Mouse (Mus musculus): Measurements from ENCODE around the gene Smtnl2.

Smtnl2 gene

GRCm38 (mm10) chr11:72401068-72401467, 10.4 kb downstream of the Smtnl2 start:
- no peak for DNase-seq (ENCODE audit: low spot score)

DNA sequence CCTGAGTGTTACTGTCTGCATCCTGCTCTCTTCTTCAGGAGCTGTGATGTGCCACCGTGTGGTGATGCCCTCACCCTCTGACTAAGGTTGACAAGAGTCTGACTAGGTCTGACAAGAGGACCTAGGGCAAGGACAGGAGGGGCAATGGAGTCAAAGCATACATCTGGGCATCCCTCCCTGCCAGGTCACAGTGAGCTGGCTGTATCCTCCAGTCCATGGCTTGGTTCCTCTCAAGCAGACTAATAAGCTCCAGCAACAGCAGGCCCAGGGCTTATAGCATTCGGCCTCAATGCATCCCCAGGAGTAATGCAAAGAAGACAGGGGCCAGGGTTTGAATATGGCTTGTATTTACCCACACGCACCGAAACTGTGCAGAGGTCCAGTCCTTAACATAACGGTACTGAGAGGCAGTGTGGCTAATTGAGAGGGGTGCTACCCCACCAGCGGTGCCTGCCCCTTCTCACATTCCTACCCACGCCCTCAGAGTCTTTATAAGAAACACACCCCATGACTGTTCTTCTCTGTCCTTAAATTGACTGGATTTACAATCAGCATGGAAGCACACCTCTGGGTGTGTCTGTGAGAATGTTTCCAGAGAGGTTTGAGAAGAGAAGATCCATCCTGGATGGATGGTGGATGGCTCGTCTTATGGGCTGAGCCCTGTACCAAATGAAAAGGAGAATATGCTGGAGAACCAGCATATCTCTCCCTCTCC, 13.5 kb downstream of the Smtnl2 start:
- DNase-seq (ENCODE audit: low spot score): no peak

DNA sequence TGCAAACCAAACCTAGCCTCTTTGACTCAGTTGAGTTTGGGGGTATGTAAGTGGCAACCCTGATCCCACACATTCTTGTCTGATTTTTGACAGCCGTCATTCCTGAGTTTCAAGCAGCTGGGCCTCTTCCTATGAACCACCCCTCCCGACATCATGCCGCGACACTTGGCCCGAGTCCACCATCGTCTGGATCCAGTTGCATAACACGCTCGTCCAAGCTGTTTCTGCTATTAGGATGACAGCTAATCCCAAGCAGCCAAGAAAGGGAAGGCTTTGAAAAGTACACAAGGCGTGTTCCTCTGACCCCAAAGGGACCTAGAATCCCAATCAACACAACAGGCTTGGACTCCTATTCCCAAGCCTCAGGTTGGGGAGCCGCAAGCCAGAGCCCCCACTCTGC, 14.4 kb downstream of the Smtnl2 start:
- DNase-seq (ENCODE audit: low spot score): no peak

- DNase-seq (ENCODE audit: low spot score): no peak
Measured at GRCm38 (mm10) chr11:72396621-72397020, 14.9 kb downstream of the Smtnl2 start.

DNA sequence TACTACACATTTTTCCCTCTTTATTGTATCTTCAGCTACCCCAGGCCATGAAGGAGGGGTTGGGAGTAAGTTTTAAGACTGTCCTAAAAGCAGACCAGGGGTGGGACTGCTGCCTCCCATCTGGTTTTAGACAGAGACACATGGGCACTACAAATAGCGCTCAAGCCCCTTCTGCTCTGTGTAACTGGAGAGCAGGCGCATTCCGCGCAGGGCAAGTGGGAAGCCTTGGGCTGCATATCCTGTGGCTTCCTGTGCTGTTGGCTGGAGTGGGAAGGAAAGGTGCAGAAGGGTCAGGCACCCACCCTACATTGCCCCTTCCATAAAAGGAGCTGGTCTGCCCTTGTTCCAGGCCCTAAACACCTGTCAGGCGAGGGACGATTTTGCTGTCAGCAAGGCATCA, 15.9 kb downstream of the Smtnl2 start:
- no peak for DNase-seq (ENCODE audit: low spot score)

DNA sequence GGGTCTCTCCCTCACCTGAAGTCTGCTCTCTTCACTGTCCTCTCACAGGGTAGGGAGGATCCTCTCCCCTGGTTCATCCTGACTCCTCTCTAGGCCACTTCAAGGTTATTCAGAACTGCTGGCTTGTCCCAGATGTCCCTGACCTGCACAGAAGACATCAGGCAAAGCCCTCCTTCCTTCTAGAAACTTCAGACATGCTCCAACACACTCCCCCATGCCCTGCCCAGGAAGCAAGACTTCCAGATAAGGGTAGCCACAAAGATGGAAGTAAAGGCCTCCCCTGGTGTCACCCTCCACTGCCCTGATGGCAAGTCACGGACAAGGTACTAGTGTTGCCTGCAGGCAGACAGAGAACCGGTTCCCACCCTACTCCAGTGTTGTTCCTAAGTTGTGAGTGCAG, 16.8 kb downstream of the Smtnl2 start:
- no peak for DNase-seq (ENCODE audit: low spot score)

- no peak for DNase-seq (ENCODE audit: low spot score)
Measured at GRCm38 (mm10) chr11:72393669-72394068, 17.8 kb downstream of the Smtnl2 start.

GRCm38 (mm10) chr11:72393243-72393642, 18.3 kb downstream of the Smtnl2 start:
- DNase-seq (ENCODE audit: low spot score): no peak

DNA sequence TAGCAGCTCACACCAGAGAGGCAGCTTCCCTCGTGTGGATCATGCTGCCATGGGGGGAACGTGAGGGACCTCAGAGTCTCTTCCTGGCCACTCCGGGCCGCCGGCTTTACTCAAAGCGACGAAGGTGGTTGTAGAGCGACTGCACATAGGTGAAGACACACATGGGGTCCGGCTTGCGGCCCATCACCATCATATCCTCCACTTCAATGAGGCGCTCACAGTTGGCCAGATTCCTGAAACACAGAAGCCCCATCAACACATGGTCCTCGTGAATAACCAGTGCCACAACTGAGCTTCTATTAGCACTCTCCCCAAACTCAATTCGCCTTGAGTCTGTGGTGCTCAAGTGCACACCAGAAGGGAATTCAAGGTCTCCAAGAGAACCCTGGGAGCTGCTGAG, 20.3 kb downstream of the Smtnl2 start:
- DNase-seq (ENCODE audit: low spot score): no peak

GRCm38 (mm10) chr11:72389407-72390142, 21.9 kb downstream of the Smtnl2 start:
- no peak for DNase-seq (ENCODE audit: low spot score)

- DNase-seq (ENCODE audit: low spot score): no peak
Measured at GRCm38 (mm10) chr11:72388113-72388529, 23.4 kb downstream of the Smtnl2 start.

- DNase-seq (ENCODE audit: low spot score): no peak
Measured at GRCm38 (mm10) chr11:72379351-72379750, 32.2 kb downstream of the Smtnl2 start.

DNA sequence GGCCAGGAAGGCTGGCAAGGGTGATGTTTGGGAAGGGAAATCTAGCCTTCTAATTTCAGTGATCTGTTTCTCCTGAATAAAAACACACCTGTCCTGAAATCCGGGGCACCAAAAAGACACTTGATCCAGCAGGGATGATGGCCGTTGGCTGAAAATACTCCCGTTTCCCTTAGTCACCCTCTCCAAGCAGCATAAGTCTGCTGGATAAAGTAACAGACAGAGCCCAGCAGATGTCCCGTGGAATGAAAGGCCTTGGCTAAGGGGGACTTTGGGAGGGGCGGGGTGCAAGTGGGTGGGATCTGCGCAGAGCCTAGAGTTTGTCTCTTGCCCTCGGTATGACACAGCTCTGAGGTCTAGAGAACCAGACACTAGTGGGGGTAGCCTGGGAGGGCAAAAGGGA, 33.3 kb downstream of the Smtnl2 start:
- DNase-seq (ENCODE audit: low spot score): no peak

DNA sequence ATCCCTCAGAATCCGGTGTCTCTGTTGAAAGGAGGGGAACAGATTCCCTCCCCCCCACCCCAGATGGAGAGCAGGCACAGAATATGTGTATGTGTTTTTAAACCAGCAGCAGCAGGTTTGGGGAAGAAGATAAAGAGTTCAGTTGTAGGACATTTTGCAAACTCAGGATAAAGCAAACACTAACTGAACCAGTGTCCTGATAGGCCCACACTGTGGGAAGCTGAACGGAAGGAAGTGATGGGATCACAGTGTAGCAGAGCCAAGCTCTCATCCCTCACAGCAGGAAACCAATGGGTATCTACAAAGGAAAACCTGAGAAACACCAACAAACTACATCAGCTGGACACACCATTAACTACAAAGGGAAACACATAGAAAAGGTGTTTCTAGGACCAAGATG, 35.0 kb downstream of the Smtnl2 start:
- no peak for DNase-seq (ENCODE audit: low spot score)

- DNase-seq (ENCODE audit: low spot score): no peak
Measured at GRCm38 (mm10) chr11:72369904-72370672, 41.4 kb downstream of the Smtnl2 start.

- DNase-seq (ENCODE audit: low spot score): no peak
Measured at GRCm38 (mm10) chr11:72367934-72368674, 43.4 kb downstream of the Smtnl2 start.

DNA sequence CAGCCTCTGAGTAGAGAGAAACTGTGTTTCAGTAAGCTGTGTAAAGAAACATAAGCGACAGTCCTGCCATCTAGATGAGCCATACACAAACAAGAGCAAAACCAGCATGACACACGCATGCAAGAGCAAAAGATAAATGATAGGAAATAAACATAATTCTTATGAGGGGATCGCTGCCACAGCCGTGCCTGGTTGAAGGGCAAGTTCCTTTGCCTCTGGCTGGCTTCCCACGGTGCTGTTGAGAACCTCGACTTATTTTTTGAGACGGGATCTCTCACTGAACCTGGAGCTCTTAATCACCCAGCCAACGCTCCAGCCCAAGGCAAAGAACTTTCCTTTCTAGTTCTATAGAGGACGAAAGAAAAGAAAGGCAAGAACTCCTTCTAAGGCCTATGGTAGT, 45.4 kb downstream of the Smtnl2 start:
- DNase-seq (ENCODE audit: low spot score): no peak

DNA sequence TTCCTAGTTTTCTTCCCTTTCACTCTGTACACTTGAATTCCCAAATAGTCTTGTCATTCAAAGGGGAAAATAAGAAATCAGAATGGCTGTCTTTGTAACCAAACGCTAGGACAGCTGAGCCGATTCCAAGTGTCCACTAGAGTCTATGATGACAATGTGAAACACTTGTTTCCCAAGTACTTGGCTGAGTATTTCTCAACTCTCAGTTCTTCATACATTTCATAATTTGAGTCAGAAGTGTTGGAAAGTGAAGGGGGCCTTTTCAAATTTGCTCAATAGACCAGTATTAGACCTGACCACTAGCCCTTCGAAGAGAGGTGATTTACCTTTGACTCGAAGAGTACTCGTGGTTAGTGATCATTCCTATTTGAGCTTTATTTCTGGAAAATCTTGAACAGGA, 47.0 kb downstream of the Smtnl2 start:
- no peak for DNase-seq (ENCODE audit: low spot score)

DNA sequence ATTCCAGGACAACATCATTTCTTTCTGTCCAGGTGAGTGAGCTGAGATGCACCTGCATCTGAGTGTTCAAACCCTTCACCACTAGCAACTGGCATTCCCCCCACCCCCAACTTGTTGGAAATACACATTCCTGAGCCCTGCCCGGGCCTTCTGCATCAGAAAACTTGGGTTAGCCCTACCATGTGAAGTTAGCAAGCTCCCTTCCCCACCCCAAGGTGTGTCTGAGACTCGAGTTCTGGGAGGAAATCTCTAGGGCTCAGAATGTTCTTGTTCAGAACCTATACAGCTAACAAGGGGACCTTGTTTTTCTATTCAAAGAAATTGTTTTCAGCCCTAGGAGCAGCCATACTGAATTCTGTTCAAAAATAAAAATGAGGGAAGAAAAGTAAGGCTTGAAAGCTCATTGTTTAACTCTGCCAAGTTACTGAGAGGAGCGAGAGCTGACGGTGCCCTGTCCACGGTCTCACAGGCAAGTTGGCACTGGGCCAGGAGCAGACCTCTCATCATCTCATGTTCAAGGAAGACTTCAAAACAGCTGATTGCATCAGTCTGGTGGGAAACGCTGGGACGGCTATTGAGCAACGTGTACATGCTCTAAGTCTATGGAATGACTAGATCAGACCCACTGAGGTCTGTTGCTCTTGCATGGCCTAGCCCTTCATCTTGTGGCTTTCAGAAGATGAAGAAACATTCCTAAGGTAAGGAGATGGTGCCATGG, 47.8 kb downstream of the Smtnl2 start:
- no peak for DNase-seq (ENCODE audit: low spot score)

DNA sequence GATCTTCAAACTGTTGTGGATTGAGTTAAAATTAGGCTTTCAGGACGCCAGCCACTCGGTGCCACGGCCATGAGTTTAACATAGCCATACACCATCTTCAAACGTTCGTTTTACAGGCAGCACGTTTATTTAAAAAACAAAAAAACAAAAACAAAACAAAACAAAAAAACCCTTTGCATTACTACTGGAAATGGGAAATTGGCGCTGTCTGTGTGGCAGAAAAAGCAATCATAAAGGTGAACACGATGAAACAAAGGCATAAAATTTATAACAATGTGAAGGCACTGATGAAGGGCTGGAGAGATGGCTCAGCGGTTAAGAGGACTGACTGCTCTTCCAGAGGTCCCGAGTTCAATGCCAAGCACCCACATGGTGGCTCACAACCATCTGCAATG, 49.2 kb downstream of the Smtnl2 start, which contains the start of gene Tekt1:
TSS of gene Tekt1 (minus strand) at position 96 of the 395 bp plus-strand sequence.
- no peak for DNase-seq (ENCODE audit: low spot score)
